Mouse (Mus musculus) neural tube, embryonic 15.5 days (tissue): ENCODE measurements around the gene Vill. TPM values are rescaled to one million over a fixed set of nuclear protein-coding genes. Genes with fewer than 3 reads are reported as not detected.
A peak's percentile ranks its signal among the peaks of the same experiment; 100 is the strongest.

ENCODE experiments used
- ATAC-seq: fragments of 200-750 bp; cut with Nextera tagmentation; 2 replicates; pipeline ENCODE4 v1.8.0; 2017; ENCODE audit warnings: mild to moderate bottlenecking, moderate TSS enrichment, moderate library complexity; ENCODE audit not compliant: low FRiP score
- H3K27ac ChIP-seq: fragments of 300-500 bp; sonication (generic); replicated peaks from 2 replicates; pipeline ENCODE4 v1.5.1; 2015; ENCODE audit warnings: mild to moderate bottlenecking, inconsistent platforms
- H3K27me3 ChIP-seq: fragments of 300-500 bp; sonication (generic); replicated peaks from 2 replicates; pipeline ENCODE4 v1.6.1; 2015; ENCODE audit warnings: inconsistent platforms
- H3K36me3 ChIP-seq: fragments of 300-500 bp; sonication (generic); 2 replicates; pipeline ENCODE4 v1.6.1; 2015; ENCODE audit warnings: inconsistent platforms
- H3K4me1 ChIP-seq: fragments of 300-500 bp; sonication (generic); 2 replicates; pipeline ENCODE4 v1.6.1; 2015; ENCODE audit warnings: inconsistent platforms
- H3K4me2 ChIP-seq: fragments of 300-500 bp; sonication (generic); 2 replicates; pipeline ENCODE4 v1.6.1; 2015; ENCODE audit warnings: inconsistent platforms, mild to moderate bottlenecking, moderate library complexity
- H3K4me3 ChIP-seq: fragments of 300-500 bp; sonication (generic); replicated peaks from 2 replicates; pipeline ENCODE4 v1.5.1; 2015; ENCODE audit warnings: mild to moderate bottlenecking, inconsistent platforms
- H3K9ac ChIP-seq: fragments of 300-500 bp; sonication (generic); replicated peaks from 2 replicates; pipeline ENCODE4 v1.6.1; 2015; ENCODE audit warnings: mild to moderate bottlenecking, inconsistent platforms
- H3K9me3 ChIP-seq: fragments of 300-500 bp; sonication (generic); replicated peaks from 2 replicates; pipeline ENCODE4 v1.6.1; 2016; ENCODE audit warnings: inconsistent platforms
- WGBS: fragments of 180-500 bp; shearing (Covaris S2); methylation state at CpG from one replicate; pipeline ENCODE4 v1.1.7; 2015; ENCODE audit warnings: mixed read lengths; 5-methylcytosine and 5-hydroxymethylcytosine counted together
- polyA plus RNA-seq: library from polyadenylated mRNA; unstranded; fragments of >200 nt; fragmentation: Nextera tagmentation; extraction: Ambion mirVana; gene quantifications from 2 replicates; pipeline ENCODE4 v1.2.1, GENCODE M21; 2015

Vill gene
- polyA plus RNA-seq, 1 experiment from 2014 or later: 5.3 TPM

DNA sequence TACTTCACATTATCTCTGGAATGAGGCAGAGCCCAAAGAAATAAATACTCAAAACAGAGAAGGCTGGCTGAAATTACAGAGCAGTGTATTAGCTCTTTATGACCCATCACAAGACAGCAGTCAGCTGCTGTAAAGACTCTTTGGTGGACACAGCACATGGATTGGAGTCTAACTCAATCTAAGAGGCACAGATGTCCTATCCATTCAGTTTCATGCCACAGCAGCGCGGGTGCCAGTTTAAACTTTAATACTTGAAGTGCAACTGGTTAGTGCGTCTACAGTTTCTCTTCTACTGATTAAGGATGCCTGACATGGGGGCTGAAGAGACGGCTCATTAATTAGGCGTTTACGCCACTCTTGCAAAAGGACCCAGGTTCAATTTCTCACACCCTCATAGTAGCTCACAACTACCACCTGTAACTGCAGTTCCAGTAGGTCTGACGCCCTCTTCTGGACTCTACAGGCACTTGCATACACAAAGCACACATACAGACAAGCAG lies 26.7 kb upstream of the Vill start:
- peaks cover 5% of the 10 kb centered on the region for H3K36me3 ChIP-seq
- H3K27ac ChIP-seq: no peak overlapping the region
- 0 out of 2 replicates have a peak, but pooled peaks cover 4% of the 10 kb centered on the region for H3K4me1 ChIP-seq
- no peak overlapping the region for H3K4me3 ChIP-seq
- no peak overlapping the region for H3K4me2 ChIP-seq
- ATAC-seq: no peak
- H3K27me3 ChIP-seq: no peaks in the 10 kb centered on the region
- 86% methylated on average over 7 of the region's 7 CpGs for WGBS
- H3K9ac ChIP-seq: no peak overlapping the region
- no peaks in the 10 kb centered on the region for H3K9me3 ChIP-seq

GRCm38 (mm10) chr9:119027337-119027736 lies 25.2 kb upstream of the Vill start:
- ATAC-seq: no peak
- Histone ChIP-seq H3K27ac (no peak overlapping the region), H3K36me3 (peaks cover 5% of the 10 kb centered on the region), H3K9ac (no peak overlapping the region), H3K4me3 (no peak overlapping the region), H3K4me2 (no peak overlapping the region), H3K27me3 (no peaks in the 10 kb centered on the region), H3K9me3 (no peaks in the 10 kb centered on the region), H3K4me1 (peaks cover 17% of the 10 kb centered on the region)
- 89% methylated on average over 7 of the region's 7 CpGs for WGBS

- 96% methylated on average over 27 of the region's 27 CpGs for WGBS
- Histone ChIP-seq H3K36me3 (peaks cover 5% of the 10 kb centered on the region), H3K27ac (no peak overlapping the region), H3K27me3 (no peaks in the 10 kb centered on the region), H3K9me3 (no peaks in the 10 kb centered on the region), H3K4me2 (no peak overlapping the region), H3K4me3 (no peak overlapping the region), H3K4me1 (peaks cover 28% of the 10 kb centered on the region), H3K9ac (no peak overlapping the region)
- no peak for ATAC-seq
Observed at GRCm38 (mm10) chr9:119028226-119029195, 24.1 kb upstream of the Vill start.

DNA sequence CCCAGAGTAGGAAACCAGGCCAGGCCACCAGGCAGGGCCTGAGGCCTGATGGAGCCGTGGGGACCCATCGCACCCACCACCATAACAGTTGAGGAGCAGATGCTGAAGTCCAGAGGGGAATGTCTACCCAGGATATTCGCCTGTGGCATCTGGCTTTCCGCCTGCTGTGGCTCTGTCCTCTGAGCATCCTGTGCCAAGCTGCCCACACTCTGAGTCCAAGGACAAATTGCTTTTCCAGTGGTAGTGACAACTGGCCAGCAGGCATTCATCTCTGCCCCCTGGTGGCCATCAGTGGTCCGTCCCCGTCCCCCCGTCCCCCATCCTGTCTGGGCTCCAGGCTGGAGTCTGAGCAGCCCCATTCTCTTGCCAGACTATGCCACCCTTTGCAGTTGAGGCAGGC lies 23.0 kb upstream of the Vill start:
- 47% methylated on average over 7 of the region's 7 CpGs for WGBS
- Histone ChIP-seq H3K36me3 (peaks cover 5% of the 10 kb centered on the region), H3K27me3 (no peaks in the 10 kb centered on the region), H3K4me3 (no peak overlapping the region), H3K4me2 (no peak overlapping the region), H3K9ac (no peak overlapping the region), H3K4me1 (peaks cover 39% of the 10 kb centered on the region), H3K27ac (no peak overlapping the region), H3K9me3 (no peaks in the 10 kb centered on the region)
- ATAC-seq: no peak

DNA sequence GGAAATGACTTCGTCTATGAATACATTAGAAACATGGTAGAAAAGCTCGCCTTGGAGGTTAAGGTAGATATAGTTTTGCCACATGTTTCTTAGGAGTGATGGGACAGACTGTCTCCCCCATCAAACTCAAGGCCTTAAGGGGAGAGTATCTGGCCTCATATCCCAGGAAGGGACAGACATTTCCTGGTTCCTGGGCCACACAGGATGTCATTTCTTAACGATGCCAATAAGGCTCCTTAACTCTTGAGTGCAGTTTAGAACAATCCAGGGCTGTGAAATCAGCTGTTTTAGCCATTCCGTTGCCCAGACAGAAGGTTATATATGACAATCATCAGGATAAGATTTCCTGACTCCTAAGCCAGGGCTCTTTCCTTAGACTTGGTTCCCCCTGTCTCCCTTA lies 21.5 kb upstream of the Vill start:
- no peak for ATAC-seq
- H3K4me3 ChIP-seq: no peak overlapping the region
- peaks cover 50% of the 10 kb centered on the region for H3K4me1 ChIP-seq
- H3K9ac ChIP-seq: no peak overlapping the region
- no peak overlapping the region for H3K27ac ChIP-seq
- peaks cover 5% of the 10 kb centered on the region for H3K36me3 ChIP-seq
- H3K27me3 ChIP-seq: no peaks in the 10 kb centered on the region
- no peak overlapping the region for H3K4me2 ChIP-seq
- WGBS: 87% methylated on average over 4 of the region's 4 CpGs
- no peaks in the 10 kb centered on the region for H3K9me3 ChIP-seq

GRCm38 (mm10) chr9:119031772-119032171 lies 20.8 kb upstream of the Vill start:
- ATAC-seq: no peak
- no peak overlapping the region for H3K4me2 ChIP-seq
- H3K27me3 ChIP-seq: no peaks in the 10 kb centered on the region
- H3K27ac ChIP-seq: peak overlapping the region; percentile 82
- H3K4me1 ChIP-seq: peaks cover 54% of the 10 kb centered on the region
- H3K9me3 ChIP-seq: no peaks in the 10 kb centered on the region
- H3K9ac ChIP-seq: no peak overlapping the region
- no peak overlapping the region for H3K4me3 ChIP-seq
- 78% methylated on average over 14 of the region's 14 CpGs for WGBS
- peaks cover 5% of the 10 kb centered on the region for H3K36me3 ChIP-seq

- no peak overlapping the region for H3K4me2 ChIP-seq
- H3K4me3 ChIP-seq: no peak overlapping the region
- ATAC-seq: no peak
- H3K36me3 ChIP-seq: no peaks in the 10 kb centered on the region; the same call in 1 of the 2 replicates
- peaks cover 57% of the 10 kb centered on the region for H3K4me1 ChIP-seq
- H3K27ac ChIP-seq: peak overlapping the region; percentile 82
- WGBS: 41% methylated on average over 9 of the region's 9 CpGs
- no peaks in the 10 kb centered on the region for H3K27me3 ChIP-seq
- H3K9ac ChIP-seq: no peak overlapping the region
- no peaks in the 10 kb centered on the region for H3K9me3 ChIP-seq
Observed at GRCm38 (mm10) chr9:119032538-119032937, 20.0 kb upstream of the Vill start.

- H3K4me1 ChIP-seq: peaks cover 57% of the 10 kb centered on the region
- ATAC-seq: peak; percentile 72
- no peaks in the 10 kb centered on the region for H3K27me3 ChIP-seq
- no peak overlapping the region for H3K4me2 ChIP-seq
- no peak overlapping the region for H3K4me3 ChIP-seq
- no peaks in the 10 kb centered on the region for H3K9me3 ChIP-seq
- peaks cover 4% of the 10 kb centered on the region; the same call in 1 of the 2 replicates for H3K36me3 ChIP-seq
- WGBS: 53% methylated on average over 19 of the region's 19 CpGs
- H3K9ac ChIP-seq: no peak overlapping the region
- H3K27ac ChIP-seq: peak overlapping the region; percentile 82
Observed at GRCm38 (mm10) chr9:119033111-119033921, 19.3 kb upstream of the Vill start.

DNA sequence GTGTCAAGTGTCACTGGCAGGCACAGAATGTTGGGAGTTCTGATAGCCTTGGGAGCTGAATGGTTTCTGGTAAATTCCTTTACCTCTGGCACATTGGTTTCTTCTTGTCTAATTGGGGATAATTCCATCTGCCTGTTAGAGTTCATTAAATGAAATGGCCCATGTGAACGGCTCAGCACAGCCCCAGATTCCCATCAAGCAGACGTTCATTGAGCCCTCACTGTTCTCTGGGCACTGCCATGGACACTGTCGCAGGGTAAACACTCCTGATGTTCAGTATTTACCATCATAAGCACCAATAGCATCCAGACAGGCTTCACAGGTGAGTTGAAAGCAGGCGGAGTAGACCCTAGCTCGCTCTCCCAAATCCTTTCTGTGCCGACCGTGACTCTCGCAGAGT lies 18.5 kb upstream of the Vill start:
- WGBS: 63% methylated on average over 8 of the region's 8 CpGs
- H3K9me3 ChIP-seq: no peaks in the 10 kb centered on the region
- peaks cover 57% of the 10 kb centered on the region for H3K4me1 ChIP-seq
- no peak overlapping the region for H3K4me3 ChIP-seq
- peaks cover 7% of the 10 kb centered on the region; the same call in 1 of the 2 replicates for H3K36me3 ChIP-seq
- no peak overlapping the region for H3K9ac ChIP-seq
- H3K27ac ChIP-seq: peak overlapping the region; percentile 82
- H3K27me3 ChIP-seq: no peaks in the 10 kb centered on the region
- peak; percentile 61 for ATAC-seq
- no peak overlapping the region for H3K4me2 ChIP-seq

- H3K9me3 ChIP-seq: no peaks in the 10 kb centered on the region
- ATAC-seq: peak; percentile 5; the same call in 1 of the 2 replicates
- H3K27me3 ChIP-seq: no peaks in the 10 kb centered on the region
- H3K4me2 ChIP-seq: no peak overlapping the region
- no peak overlapping the region for H3K9ac ChIP-seq
- H3K4me1 ChIP-seq: peaks cover 58% of the 10 kb centered on the region
- H3K4me3 ChIP-seq: no peak overlapping the region
- H3K27ac ChIP-seq: peak overlapping the region; percentile 82
- H3K36me3 ChIP-seq: peaks cover 7% of the 10 kb centered on the region; the same call in 1 of the 2 replicates
- WGBS: 47% methylated on average over 29 of the region's 29 CpGs
Observed at GRCm38 (mm10) chr9:119034676-119035665, 17.6 kb upstream of the Vill start.
